Mouse (Mus musculus) kidney, postnatal 10 days (tissue): ENCODE data around the gene 4931406P16Rik.

ENCODE experiments used
- DNase-seq: peaks from one replicate; pipeline ENCODE4 v3.0.0; 2021; ENCODE audit warnings: mixed read lengths

4931406P16Rik gene

GRCm38 (mm10) chr7:34242176-34242575 lies 71.2 kb downstream of the 4931406P16Rik start:
- no peak for DNase-seq

- DNase-seq: no peak
Measured at GRCm38 (mm10) chr7:34238086-34238485, 75.3 kb downstream of the 4931406P16Rik start.

- DNase-seq: no peak
Measured at GRCm38 (mm10) chr7:34235602-34236001, 77.7 kb downstream of the 4931406P16Rik start.

GRCm38 (mm10) chr7:34234610-34235561 lies 78.5 kb downstream of the 4931406P16Rik start:
- DNase-seq: no peak

- peak; percentile 99 for DNase-seq
Measured at GRCm38 (mm10) chr7:34233909-34234609, 79.3 kb downstream of the 4931406P16Rik start.

GRCm38 (mm10) chr7:34232785-34233725 lies 80.3 kb downstream of the 4931406P16Rik start:
- no peak for DNase-seq

GRCm38 (mm10) chr7:34230116-34230515 lies 83.2 kb downstream of the 4931406P16Rik start, which contains the start of gene Gpi1:
Gpi1 (minus strand) TSS chr7:34230336.
- peak; percentile 92 for DNase-seq

- peak; percentile 71 for DNase-seq
Measured at GRCm38 (mm10) chr7:34229691-34230111, 83.7 kb downstream of the 4931406P16Rik start.

GRCm38 (mm10) chr7:34229153-34229552 lies 84.2 kb downstream of the 4931406P16Rik start:
- DNase-seq: no peak

GRCm38 (mm10) chr7:34228641-34229040 lies 84.7 kb downstream of the 4931406P16Rik start:
- peak; percentile 36 for DNase-seq

GRCm38 (mm10) chr7:34226846-34227245 lies 86.5 kb downstream of the 4931406P16Rik start:
- no peak for DNase-seq

GRCm38 (mm10) chr7:34226086-34226485 lies 87.3 kb downstream of the 4931406P16Rik start:
- peak; percentile 52 for DNase-seq

GRCm38 (mm10) chr7:34224308-34224707 lies 89.0 kb downstream of the 4931406P16Rik start:
- DNase-seq: no peak

GRCm38 (mm10) chr7:34222340-34222739 lies 91.0 kb downstream of the 4931406P16Rik start:
- DNase-seq: no peak

- DNase-seq: no peak
Measured at GRCm38 (mm10) chr7:34221594-34222250, 91.6 kb downstream of the 4931406P16Rik start.

- no peak for DNase-seq
Measured at GRCm38 (mm10) chr7:34218496-34218895, 94.9 kb downstream of the 4931406P16Rik start.

GRCm38 (mm10) chr7:34216474-34216873 lies 96.9 kb downstream of the 4931406P16Rik start:
- no peak for DNase-seq

- DNase-seq: no peak
Measured at GRCm38 (mm10) chr7:34215481-34215880, 97.9 kb downstream of the 4931406P16Rik start.

GRCm38 (mm10) chr7:34214644-34215043 lies 98.7 kb downstream of the 4931406P16Rik start:
- DNase-seq: no peak

GRCm38 (mm10) chr7:34213281-34213680 lies 100.1 kb downstream of the 4931406P16Rik start:
- DNase-seq: no peak

- no peak for DNase-seq
Measured at GRCm38 (mm10) chr7:34208027-34208745, 105.2 kb downstream of the 4931406P16Rik start.
